Mouse (Mus musculus) ES-Bruce4 (cell line): ENCODE data around the gene D930048N14Rik. TPM values are rescaled to one million over a fixed set of nuclear protein-coding genes. Genes with fewer than 3 reads are reported as not detected.
"Not testable (repeated sequence)": the region's sequence is repeated elsewhere in the genome, so short reads cannot be mapped to it uniquely, and the experiment has no call there.

Source experiments
- H3K27ac ChIP-seq: 2 replicates; pipeline ENCODE4 v1.5.1; 2012; ENCODE audit warnings: low read length, inconsistent platforms; ENCODE audit not compliant: insufficient read depth
- H3K27me3 ChIP-seq: 2 replicates; pipeline ENCODE4 v1.6.1; 2012; ENCODE audit warnings: mild to moderate bottlenecking, low read length, inconsistent platforms; ENCODE audit not compliant: control insufficient read depth, poor library complexity, insufficient read depth, severe bottlenecking
- H3K36me3 ChIP-seq: 2 replicates; pipeline ENCODE4 v1.6.1; 2012; ENCODE audit warnings: inconsistent platforms, mild to moderate bottlenecking, low read length, moderate library complexity; ENCODE audit not compliant: control insufficient read depth, poor library complexity, insufficient read depth, severe bottlenecking
- H3K4me1 ChIP-seq: one replicate; pipeline ENCODE4 v1.8.1; 2011; ENCODE audit warnings: low read length; ENCODE audit not compliant: control insufficient read depth, insufficient read depth
- H3K4me3 ChIP-seq: 2 replicates; pipeline ENCODE4 v1.5.1; 2011; ENCODE audit warnings: low read depth, mild to moderate bottlenecking, low read length
- H3K9ac ChIP-seq: 2 replicates; pipeline ENCODE4 v1.6.1; 2012; ENCODE audit warnings: low read depth, mild to moderate bottlenecking, inconsistent platforms; ENCODE audit not compliant: poor library complexity, severe bottlenecking
- H3K9me3 ChIP-seq: replicated peaks from 2 replicates; pipeline ENCODE4 v1.6.1; 2012; ENCODE audit warnings: mild to moderate bottlenecking, low read length, inconsistent platforms; ENCODE audit not compliant: control insufficient read depth, poor library complexity, insufficient read depth, severe bottlenecking
- CTCF ChIP-seq: IDR thresholded peaks from one replicate; pipeline ENCODE4 v1.8.1; 2011; ENCODE audit warnings: low read depth, low read length
- EP300 ChIP-seq: IDR thresholded peaks from 2 replicates; pipeline ENCODE4 v1.6.1; 2011; ENCODE audit warnings: low read depth, low read length; ENCODE audit not compliant: insufficient read depth
- POLR2A ChIP-seq: IDR thresholded peaks from one replicate; pipeline ENCODE4 v1.8.1; 2011; ENCODE audit warnings: low read length; ENCODE audit not compliant: insufficient read depth
- polyA plus RNA-seq: library from polyadenylated mRNA; stranded (reverse); fragments of >200 nt; gene quantifications from 2 replicates; pipeline ENCODE4 v1.2.4, GENCODE M21; 2011; ENCODE audit warnings: low read depth; ENCODE audit not compliant: missing spikeins, insufficient read depth, insufficient read length

D930048N14Rik gene
- polyA plus RNA-seq, 1 experiment: 10.1 TPM

- Histone ChIP-seq H3K36me3 (peaks cover 61% of the 10 kb centered on the region), H3K9me3 (no peaks in the 10 kb centered on the region), H3K4me3 (no peak overlapping the region), H3K27ac (no peak overlapping the region), H3K4me1 (no peaks in the 10 kb centered on the region), H3K27me3 (no peaks in the 10 kb centered on the region), H3K9ac (no peak overlapping the region)
- TF ChIP-seq CTCF: no peak
- TF ChIP-seq POLR2A: no peak
- TF ChIP-seq EP300: no peak
Observed at GRCm38 (mm10) chr11:51627425-51627824, 23.3 kb upstream of the D930048N14Rik start.

DNA sequence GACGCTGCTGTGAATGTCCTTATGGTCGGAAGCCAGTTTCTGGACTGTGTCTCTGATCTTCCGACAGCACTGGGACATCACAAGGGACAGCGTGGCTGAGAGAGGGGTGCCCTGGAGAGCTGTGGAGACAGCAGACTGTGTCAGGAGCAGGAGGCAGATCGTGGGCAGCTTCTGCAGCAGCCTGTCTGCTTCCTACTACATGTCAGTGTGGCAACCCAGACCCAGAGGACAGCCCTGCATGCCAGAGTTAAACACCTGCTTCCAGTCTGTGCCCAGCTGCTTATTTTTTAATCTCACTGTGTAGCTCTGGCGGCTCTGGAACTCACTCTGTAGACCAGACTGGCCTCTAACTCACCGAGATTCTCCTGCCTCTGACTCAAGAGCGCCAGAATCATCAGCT lies 22.8 kb upstream of the D930048N14Rik start:
- no peaks in the 10 kb centered on the region for H3K4me1 ChIP-seq
- no peaks in the 10 kb centered on the region for H3K27me3 ChIP-seq
- peaks cover 59% of the 10 kb centered on the region for H3K36me3 ChIP-seq
- H3K4me3 ChIP-seq: no peak overlapping the region
- TF ChIP-seq CTCF (no peak), POLR2A (no peak), EP300 (no peak)
- no peaks in the 10 kb centered on the region for H3K9me3 ChIP-seq
- H3K9ac ChIP-seq: no peak overlapping the region
- no peak overlapping the region for H3K27ac ChIP-seq

GRCm38 (mm10) chr11:51629651-51630314 lies 21.0 kb upstream of the D930048N14Rik start:
- H3K36me3 ChIP-seq: peaks cover 40% of the 10 kb centered on the region
- H3K27me3 ChIP-seq: no peaks in the 10 kb centered on the region
- H3K9me3 ChIP-seq: no peaks in the 10 kb centered on the region
- TF ChIP-seq CTCF (no peak), POLR2A (no peak), EP300 (no peak)
- no peaks in the 10 kb centered on the region for H3K4me1 ChIP-seq
- H3K4me3 ChIP-seq: no peak overlapping the region
- no peak overlapping the region for H3K9ac ChIP-seq
- no peak overlapping the region for H3K27ac ChIP-seq

GRCm38 (mm10) chr11:51632130-51632753 lies 18.5 kb upstream of the D930048N14Rik start:
- no peak for TF ChIP-seq CTCF
- TF ChIP-seq EP300: no peak
- TF ChIP-seq POLR2A: no peak
- Histone ChIP-seq H3K4me1 (no peaks in the 10 kb centered on the region), H3K36me3 (peaks cover 21% of the 10 kb centered on the region), H3K9ac (no peak overlapping the region), H3K4me3 (no peak overlapping the region), H3K27me3 (no peaks in the 10 kb centered on the region), H3K9me3 (no peaks in the 10 kb centered on the region), H3K27ac (no peak overlapping the region)

- peaks cover 13% of the 10 kb centered on the region for H3K36me3 ChIP-seq
- not testable (repeated sequence) for H3K27me3 ChIP-seq, H3K4me1 ChIP-seq, H3K4me3 ChIP-seq, H3K9me3 ChIP-seq, H3K9ac ChIP-seq
- H3K27ac ChIP-seq: 0 out of 2 replicates have a peak overlapping the region, but pooled peaks have one; percentile 88
Observed at GRCm38 (mm10) chr11:51633200-51633599, 17.6 kb upstream of the D930048N14Rik start.

DNA sequence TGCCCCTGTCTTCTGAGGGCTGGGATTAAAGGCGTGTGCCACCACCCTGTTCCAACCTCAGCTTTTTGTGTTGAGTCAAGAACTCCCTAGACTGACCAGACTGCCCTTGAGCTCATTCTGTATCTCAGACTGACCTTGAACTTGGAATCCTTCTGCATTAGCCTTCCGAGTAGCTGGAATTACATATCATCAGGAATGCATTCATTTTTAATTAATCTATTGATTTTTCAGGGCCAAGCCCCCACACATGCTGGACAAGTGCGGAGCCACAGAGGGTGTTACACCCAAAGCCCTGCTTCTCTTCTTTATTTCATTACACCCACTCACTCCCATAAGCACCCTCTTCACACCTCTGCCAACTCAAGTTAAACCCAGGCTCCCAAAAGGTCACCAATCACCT lies 17.0 kb upstream of the D930048N14Rik start:
- peak overlapping the region; percentile 48; the same call in 1 of the 2 replicates for H3K4me3 ChIP-seq

More for the DNA sequence above, 17.0 kb upstream of the D930048N14Rik start:
- H3K27me3 ChIP-seq: no peaks in the 10 kb centered on the region
- no peaks in the 10 kb centered on the region for H3K9me3 ChIP-seq
- no peaks in the 10 kb centered on the region for H3K4me1 ChIP-seq
- no peak for TF ChIP-seq CTCF
- no peak for TF ChIP-seq POLR2A
- TF ChIP-seq EP300: no peak
- H3K9ac ChIP-seq: peak overlapping the region; percentile 87; the same call in 1 of the 2 replicates
- peak overlapping the region; percentile 88 for H3K27ac ChIP-seq
- H3K36me3 ChIP-seq: peaks cover 10% of the 10 kb centered on the region
